Mouse (Mus musculus) c-Kit-negative CD71-positive TER-119-positive erythroid progenitor cells, embryonic 14.5 days (primary cell): Measurements from ENCODE around the gene Nacc1.
"Not testable (repeated sequence)": the region's sequence is repeated elsewhere in the genome, so short reads cannot be mapped to it uniquely, and the experiment has no call there.

Source experiments
- DNase-seq: peaks from one replicate; pipeline ENCODE4 v3.0.0-alpha.2; 2013; ENCODE audit warnings: low read depth, low spot score

The Nacc1 gene

DNA sequence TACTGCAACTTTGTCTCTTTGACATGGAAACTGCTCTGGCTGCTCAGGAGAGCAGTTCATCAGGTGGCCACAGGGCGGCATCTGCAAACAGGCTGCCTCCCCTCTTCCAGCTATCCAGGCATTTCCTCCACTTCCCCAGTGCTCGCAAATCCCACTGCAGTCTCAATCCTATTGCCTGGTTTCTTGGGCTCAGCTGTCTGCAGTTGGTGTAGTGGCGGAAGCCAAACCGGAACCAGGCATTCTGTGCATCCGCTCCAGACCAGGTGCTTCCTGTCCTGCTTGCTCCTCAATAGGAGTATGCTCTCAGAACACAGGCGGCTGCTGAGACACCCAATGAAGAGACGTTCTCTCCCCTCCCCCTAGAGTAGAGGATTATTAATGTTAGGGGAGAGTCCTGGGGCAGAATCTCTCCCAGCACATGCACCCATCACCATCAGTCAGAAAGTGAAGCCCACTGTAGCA lies 12.2 kb upstream of the Nacc1 start:
- DNase-seq, result peak; percentile 57

DNA sequence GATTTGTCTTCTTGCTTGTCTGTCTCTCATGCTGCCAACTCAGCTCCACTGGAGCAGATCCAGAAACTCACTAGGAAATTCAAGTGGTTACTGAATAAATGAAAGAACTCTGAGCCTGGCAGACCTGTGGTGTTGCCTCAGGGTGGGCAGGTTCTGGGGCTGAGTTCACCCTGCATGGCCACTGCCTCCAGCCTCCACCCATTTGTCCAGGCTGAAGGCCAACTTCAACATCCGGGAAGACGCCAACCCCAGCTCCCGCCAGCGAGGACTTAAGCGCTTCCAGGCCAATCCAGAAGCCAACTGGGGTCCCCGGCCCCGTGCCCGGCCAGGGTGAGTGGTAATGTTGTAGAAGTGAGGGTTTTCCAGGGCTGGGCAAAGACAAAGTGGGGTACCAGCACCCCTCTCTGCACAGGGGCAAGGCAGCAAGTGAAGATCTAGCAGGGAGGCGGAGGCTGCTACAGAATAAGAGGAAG lies 11.3 kb upstream of the Nacc1 start:
- no peak for DNase-seq

DNA sequence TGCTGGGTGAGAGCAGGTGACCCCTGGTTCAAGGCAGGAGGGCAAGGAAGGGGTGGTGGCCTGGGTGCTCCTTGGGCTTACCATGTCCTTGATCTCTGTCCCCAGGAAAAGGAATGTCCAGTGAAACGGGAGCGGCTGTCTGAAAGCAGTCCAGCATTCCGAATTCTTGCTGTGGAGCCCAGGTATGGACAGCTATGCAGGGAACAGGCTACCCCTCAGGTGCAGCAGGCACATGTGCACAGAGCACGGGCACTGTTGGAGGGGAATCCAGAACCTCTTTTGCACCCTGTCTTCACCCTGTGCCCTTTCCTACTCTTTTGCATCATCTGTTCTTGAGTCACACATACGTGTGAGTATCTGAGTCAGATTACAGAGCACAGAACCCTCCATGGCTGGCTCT lies 10.6 kb upstream of the Nacc1 start:
- DNase-seq, result no peak

DNA sequence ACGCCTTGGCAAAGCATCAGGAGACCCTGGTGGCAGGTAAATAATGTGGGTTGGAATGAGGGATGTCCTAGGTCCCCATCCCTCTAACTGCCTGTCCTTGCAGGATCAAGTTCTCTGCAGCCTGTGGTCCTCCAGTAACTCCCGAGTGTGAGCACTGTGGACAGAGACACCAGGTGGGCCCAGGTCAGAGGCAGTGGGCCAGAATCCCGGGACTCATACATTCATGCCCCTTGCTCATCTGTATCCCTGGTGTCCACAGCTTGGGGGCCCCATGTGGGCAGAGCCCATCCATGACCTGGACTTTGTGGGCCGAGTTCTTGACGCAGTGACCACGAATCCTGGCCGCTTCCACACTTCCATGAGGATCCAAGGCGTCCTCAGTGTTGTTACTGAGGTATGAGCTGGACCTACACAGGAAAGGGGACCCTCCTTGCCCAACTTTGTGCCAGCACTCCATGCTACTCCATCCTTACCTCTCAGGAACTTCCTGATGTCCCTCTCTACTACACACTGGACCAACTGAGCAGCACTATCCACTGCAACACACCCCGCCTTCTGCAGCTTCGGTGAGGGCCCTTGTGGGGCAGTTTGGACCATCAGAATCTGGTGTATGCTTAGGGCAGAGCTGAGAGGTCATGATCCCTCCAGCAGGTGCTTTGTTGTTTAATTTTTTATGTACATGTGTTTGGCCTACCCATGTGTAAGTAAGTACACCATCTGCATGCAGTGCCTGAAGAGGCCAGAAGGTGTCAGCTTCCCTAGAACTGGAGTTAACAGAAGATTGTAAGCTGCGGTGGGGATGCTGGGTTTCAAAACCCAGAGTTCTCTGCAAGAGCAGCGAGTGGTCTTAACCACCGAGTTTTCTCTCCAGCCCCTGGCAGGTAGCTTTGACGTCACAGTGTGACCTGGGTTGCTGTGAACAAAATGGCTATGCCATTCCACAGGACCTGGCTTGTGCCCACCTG lies 9.8 kb upstream of the Nacc1 start:
- DNase-seq, result peak; percentile 33

DNA sequence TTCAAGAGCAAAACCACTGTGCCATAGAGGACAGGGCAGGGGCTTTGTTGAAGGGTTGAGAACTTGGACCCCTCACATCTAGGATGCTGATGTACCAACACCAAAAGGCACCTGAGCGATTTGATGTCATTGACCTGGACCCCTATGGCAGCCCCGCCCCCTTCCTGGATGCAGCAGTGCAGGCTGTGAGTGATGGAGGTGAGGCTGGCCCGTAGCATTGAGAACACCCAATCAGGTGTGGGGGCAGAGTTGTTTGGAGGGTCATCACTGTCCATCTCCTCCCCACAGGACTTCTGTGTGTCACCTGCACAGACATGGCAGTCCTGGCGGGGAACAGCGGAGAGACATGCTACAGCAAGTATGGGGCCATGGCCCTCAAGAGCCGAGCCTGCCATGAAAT lies 7.5 kb upstream of the Nacc1 start:
- no peak for DNase-seq

DNA sequence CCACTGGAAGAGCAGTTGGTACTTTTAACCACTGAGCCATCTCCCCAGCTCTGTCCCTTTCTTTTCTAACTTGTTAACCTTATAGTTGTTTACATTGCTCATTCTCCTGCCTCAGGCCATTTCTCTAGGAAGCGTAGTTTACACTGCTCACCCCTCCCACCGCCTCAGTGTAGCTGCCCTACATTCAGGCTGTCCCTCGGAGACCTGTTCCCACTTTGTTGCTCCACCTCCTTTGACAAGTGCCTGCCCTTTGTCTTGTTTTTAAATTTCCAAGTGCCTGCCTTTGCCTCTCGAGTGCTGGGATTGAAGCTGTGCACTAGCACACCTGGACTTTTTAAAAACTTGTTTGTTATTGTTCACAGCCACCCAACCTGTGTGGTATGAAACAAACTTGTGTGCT lies 5.7 kb upstream of the Nacc1 start:
- DNase-seq, result no peak

DNA sequence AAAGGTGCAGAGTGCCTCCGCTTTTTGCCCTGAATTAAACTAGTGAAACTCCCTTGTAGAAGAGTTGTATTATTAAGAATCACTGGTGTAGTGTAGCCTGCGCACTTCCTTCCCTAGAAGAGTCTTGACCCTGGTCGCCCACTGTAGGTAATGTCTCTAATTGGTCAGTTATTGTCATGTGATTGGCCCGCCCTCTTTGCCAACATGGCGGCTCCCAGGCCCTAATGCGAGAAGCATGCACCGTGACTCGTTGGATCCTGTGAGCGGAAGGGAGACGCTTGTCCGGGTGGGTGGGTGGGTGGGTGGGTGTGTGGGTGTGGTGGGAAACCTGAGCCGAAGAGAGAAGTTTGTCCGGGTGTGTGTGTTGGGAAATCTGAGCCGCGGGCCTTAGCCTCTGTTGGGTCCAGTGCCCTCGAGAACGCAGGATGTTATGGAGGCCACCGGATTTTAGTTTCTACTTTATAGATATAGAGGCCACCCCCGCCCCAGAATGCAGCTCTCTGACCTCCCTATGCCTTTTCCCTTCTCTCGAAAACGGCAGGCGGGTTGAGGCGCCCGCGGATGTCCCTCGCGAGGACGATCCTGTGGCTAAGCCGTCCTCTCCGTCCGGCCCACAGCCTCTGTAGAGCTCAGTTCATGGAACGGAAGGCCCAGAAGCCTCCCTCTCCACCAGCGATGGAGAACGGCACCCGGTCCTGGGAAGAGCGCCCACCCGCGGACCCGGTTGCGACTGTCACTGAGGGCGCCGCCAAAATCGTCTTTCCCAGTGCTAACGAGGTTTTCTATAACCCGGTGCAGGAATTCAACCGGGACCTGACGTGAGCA lies 1.6 kb upstream of the Nacc1 start:
- peak; percentile 87 for DNase-seq

DNA sequence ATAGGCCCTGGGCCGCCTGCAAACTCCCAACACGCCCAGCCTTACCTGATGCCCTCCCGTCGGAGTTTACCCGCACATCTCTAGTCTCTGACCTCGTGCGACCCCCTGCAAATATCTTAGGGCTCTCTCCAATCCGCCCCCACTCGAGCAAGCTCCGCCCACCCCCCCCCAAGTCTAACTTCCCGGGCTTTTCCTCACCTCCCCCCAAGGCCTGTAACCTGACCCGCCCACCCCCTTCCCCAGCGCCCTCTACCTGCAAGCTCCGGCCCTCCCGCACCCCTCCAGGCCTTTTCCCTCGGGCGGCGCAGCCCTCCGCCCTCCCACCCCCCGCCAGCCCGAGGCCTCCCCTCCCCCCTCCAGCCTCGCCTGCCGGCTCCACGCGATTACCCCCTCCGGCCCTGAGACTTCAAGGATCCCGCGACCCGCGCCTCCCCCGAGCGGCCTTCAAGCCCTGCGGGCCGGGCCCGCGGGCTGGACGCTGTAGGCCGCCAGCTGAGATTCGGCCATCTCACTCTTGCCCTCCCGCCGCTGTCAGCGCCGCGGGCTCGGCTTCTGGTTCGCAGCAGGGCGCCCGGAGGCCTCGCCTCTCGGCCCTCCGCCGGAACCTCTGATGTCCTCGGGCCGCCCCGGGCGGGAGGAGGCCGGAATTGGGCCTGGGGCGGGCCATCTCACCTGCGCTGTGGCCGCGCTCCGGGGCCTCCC lies 508 bp downstream of the Nacc1 start:
- no peak for DNase-seq

DNA sequence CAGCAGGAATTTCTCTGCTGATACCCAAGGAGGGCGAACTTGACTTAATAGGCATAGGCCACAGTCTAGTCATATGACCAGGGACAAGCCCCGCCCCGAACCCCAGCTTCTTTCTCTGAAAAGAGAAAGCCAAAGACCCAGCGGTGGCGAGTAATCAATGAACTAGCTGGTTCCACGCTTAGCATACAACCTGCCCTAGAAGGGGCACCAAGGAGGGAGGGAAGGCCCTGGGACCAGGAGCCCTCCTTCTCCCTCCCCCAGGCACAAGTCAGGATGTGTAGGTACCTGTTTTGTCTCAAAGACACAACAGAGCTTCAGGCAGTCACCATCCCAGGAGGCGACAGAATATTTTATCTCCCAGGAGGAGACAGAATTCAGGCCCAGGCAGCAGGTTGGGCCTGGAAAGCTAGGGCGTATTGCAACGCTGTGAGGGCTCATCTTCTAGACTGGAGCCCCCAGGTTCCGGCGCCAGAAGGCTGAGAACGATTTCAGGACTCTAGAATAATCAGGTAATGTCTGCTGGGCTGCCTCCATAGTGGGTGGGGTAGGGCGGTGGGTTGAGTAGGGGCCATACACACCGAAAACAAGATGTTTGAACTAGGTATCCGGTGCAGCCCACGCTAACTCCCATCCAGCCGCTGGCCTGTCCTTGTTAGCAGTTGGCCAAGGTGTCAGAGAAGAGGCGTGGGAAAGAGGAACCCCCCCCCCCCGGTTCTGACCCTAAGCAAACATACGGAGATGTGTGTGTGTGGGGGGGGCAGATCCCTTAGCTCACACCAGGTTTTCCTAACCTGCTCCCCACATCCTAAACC lies 1.3 kb downstream of the Nacc1 start, which contains the start of gene Trmt1:
Trmt1 (plus strand) TSS at position 117 of the 812 bp plus-strand sequence.
- DNase-seq, result peak; percentile 54

DNA sequence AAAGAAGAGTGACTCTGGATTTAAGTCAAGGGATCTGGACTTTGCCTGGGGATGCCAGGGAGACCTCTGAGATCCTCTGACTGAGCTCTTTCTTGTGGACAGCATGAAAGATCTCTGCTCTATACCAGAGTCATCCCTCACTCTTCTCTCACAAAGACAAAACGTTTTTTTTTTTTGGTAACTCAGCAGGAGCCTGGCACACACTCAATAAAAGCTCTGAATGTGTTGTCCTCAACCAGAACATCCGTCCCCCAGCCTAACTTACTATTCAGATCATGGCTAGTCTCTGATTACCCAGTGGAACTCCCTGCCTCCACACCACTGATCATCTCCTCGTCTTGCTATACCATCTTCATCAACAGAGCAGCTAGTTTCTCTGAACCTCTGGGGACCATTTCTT lies 3.1 kb downstream of the Nacc1 start:
- DNase-seq, result no peak

DNA sequence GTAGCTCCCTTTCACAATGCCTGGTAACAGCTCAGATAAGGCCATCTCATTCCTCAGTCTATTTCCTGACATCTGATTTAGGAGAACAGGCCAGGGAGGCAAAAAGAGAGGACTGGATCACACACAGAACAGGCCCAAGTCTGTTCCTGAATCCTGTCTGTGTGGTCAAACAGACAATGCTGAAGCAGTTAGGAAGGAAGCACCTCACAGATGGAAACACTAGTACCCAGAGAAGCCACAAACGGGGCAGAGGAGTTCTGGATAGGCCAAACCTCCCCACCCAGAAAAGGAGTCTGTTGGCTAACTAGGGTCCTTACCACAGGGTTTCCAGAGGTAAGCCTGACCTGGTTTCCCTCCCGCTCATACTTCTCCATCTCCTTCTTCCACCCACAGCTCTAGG lies 5.4 kb downstream of the Nacc1 start:
- no peak for DNase-seq

DNA sequence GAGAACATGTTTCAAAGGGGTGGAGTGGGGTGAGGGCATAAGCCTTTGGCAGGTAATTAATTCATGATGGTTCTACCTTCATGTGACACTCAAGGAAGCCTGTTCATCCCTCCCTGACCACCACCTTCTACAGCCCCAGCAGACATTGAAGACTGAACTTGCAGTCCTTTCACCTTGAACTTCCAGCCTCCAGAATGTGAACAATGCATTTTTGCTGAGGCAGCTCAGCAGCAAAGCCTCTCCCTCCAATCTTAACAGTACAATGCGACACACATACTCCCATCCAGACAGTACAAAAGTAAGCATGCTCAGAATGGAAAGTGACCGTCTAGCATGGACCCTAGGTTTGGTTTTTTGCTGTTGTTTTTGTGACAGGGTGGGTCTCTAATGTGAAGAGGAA lies 6.2 kb downstream of the Nacc1 start:
- DNase-seq, result no peak

DNA sequence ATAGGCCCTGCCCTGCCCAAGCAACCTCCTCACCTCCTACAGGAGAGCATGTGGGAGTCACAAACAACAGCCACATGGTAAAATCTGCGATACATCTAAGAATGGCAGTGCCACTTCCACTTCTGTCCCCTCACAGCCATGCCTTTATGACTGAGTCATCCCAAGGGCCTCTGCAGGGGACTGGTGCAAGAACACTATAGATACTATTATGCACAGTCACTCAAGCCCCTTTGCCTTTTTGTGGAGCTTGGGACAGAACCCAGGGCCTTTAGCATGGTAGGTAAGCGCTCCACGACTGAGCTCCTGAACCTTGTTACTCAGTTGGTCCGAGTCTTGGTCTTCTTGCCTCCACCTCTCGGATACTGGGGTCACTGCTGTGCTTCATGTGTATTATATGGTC lies 10.4 kb downstream of the Nacc1 start:
- no peak for DNase-seq

DNA sequence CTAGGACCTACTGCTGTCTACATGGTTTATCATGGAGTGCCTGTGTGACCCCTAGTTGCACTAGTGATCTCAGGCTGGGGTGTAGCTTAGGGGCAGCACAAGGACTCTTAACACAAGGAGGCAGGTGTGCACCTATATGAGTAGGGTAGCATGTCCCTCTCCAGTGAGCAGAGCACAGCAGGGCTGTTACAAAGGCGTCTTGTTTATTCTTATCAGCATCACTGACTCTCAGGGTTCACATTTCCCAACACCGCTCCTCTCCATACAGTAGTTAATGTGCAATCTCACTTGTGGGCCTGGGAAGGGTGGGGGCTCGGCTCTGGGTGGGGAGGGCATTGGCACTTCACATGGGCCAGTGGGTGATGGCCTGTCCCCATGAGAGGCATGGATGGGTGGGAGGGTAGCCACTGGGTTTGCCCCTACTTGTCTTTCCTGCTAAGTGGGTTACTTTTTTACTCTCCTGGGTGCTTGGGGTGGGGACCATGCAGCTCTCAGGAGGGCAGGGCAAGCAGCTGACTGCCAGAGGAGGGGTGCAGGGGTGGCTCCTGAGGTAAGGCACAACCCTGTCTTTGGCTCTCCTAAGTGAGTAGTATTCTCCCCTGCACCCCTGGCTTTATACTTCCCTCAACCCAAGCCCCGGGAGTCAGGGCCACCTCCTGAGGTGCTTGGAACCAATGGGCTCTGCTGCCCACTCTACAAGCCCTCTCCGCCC lies 17.2 kb downstream of the Nacc1 start:
- DNase-seq, result not testable (repeated sequence)

DNA sequence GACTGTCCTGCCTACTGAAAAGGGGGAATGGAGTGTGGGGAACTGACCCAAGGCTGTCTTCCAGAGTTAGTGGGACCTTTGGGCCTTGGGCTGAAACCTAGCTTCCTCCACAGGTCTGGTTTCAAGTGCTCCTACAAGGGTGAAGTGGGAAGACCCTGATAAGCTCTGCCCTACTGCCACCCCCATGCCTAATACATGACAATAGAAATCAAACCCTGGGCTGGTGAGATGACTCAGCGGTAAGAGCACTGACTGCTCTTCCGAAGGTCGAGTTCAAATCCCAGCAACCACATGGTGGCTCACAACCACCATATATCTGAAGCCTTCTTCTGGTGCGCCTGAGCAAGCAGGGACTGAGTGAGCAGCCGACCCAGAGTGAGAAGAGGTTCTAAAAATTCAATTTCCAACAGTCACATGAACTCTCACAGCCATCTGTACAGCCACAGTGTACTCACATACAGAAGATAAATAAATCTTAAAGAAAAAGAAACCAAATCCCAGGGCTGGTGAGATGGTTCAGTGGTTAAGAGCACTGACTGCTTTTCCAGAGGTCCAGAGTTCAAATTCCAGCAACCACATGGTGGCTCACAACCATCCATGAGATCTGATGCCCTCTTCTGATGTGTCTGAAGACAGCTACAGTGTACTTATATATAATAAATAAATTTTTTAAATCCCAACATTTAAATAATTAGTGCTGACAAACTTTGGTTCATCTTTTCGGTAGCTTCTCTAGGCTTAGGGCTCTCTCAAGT lies 18.8 kb downstream of the Nacc1 start:
- no peak for DNase-seq

DNA sequence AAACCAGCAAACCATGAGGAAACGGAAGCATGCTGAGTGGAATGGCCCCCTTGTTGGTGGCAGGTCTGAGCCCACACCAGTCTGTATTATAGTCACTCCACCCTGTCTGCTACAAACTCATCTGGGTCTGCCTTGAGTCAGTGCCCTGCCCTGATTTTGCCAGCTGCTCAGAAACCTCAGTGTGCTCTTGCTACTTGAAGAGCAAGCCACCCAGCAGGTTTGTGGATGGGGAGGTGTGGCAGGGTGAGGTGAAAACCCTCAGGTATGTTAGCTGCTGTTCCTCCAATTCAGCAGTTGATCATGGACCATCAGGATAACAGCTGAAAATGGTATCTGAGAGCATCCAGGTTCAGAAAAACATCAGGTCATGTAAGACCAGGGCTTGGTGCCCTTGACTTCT lies 19.6 kb downstream of the Nacc1 start:
- DNase-seq, result no peak

DNA sequence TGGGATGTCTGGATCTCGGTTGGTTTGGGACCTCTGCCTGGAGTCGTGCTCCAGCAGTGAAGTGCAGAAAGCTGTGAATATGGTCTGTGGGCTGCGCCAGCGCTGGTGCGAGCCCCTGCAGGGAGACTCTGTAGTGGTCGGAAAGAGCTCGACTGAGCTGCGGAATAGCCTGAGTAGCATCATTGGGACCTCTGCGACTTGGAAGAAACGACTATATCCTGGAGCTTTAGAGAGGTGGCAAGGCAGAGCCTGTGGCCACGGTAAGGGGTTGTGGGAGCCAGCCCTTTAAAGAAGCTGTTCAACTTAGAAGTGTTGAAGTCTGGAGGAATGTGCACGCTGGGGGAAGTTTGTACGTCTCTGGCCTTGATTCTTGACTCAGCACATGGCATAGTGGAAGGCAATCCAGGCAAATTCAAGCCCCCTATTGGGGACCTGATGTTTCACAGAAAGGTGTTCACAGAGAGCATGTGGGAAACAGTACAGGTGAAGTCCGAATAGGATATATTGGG lies 22.2 kb downstream of the Nacc1 start:
- DNase-seq, result no peak

DNA sequence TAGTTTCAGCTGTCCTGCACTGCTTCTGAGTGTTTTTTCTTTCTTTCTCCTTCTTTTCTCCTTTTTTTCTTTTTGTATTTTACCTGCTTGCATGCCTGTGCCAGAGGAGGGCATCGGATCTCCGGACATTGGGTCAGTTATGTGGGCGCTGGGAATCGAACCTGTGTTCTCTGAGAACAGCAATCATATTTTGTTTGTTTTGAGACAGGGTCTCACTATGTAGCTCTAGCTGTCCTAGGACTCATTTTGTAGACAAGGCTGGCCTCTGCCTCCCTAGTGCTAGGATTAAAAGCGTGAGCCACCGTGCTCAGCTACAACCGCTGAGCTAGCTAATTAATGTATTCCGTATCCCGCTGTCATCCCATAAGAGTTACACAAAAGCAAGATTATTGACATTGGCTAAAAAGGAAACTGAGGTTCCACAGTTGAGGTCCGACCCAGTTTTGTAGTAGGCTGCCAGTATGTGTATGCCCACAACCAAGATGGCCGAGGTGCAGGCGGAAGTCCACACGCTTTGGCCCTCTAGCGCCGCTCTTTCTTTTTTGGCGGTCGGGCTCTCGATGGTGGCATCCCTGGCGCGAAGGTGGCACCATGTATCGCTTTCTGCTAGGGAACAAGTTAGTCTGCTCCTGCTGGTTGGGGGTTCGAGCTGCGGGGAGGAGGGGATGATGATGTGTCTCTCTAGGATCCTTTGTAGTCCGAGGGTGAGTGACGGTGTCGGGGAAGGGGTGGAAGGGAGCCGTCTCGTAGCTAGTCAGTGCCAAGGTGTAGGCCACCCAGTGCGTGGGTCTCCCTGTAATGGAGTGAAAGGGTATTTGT lies 22.9 kb downstream of the Nacc1 start:
- peak; percentile 50 for DNase-seq
